ENCODE assay signal across 11 mouse cellular contexts in the genomic region with DNA sequence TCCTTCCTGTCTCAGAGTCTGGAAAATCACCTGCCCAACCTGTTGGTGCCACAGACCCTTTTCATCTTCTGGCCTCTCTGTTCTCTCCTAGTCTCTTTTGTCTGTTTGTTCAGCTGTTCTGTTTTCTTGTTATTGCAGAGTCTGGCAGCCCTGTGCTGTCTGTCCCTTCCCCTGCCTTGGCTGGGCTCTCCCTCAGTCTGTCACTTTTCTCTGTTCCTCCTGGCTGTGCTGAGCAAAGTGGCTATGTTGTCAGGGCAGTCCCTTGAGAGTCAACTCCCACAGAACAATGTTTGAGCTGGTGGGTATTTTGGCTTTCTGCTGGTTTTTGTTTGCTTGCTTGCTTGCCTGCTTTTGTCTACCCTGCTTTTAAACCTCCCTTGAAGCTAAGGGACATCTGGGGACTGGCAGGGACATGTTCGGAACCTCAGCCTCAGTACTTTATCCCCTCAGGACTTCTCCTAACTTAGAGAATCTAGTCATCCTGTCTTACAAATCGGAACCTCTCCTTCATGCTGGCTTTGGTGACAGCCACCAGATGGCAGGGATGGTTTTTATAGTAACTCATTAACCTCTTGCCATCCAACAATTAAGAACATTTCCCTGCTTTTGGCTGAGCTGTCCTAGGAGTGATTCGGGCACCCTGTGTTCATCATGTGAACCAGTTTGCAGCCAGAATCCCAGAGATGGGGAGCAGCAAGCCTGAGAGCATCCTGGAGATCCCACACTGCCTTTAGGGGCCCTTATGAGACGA.
DNase-seq lines count a peak whose midpoint lies in the region; ATAC-seq and TF ChIP-seq lines count a peak whose summit lies in the region.
"Had no signal": no experiment of that assay in that cellular context is flagged by ENCODE, and none has a peak within 500 bp of the region (broad histone marks: within the 10 kb centered on the region; RNA-seq: fewer than 3 reads in every experiment).

No protein-coding gene starts in this region.

- H3K36me3 ChIP-seq in forebrain, embryonic 14.5 days (ENCODE audit: control insufficient read depth, insufficient read depth, low read length), result no peaks in the 10 kb centered on the region
- no peaks in the 10 kb centered on the region for H3K36me3 ChIP-seq in forebrain, embryonic 10.5 days (replicated peaks)
- H3K36me3 ChIP-seq in liver, adult 2 months (ENCODE audit: control insufficient read depth, insufficient read depth, low read length), result no peaks in the 10 kb centered on the region
- no peaks in the 10 kb centered on the region for H3K36me3 ChIP-seq in liver, embryonic 12.5 days
- no peaks in the 10 kb centered on the region for H3K36me3 ChIP-seq in forebrain, postnatal 0 days (ENCODE audit: insufficient read depth)
- no peaks in the 10 kb centered on the region for H3K36me3 ChIP-seq in heart, embryonic 11.5 days (ENCODE audit: control insufficient read depth, insufficient read depth, low read length)

- no peak overlapping the region for H3K4me2 ChIP-seq in forebrain, embryonic 14.5 days (ENCODE audit: low read length)
- no peak overlapping the region for H3K4me2 ChIP-seq in liver, embryonic 12.5 days
- H3K4me2 ChIP-seq in forebrain, postnatal 0 days (ENCODE audit: low read depth), result no peak overlapping the region
- H3K4me2 ChIP-seq in heart, embryonic 11.5 days, result no peak overlapping the region

- peak; percentile 62; the same call in 1 of the 2 replicates for ATAC-seq in forebrain, embryonic 14.5 days
- no peak for ATAC-seq in liver, embryonic 12.5 days
- ATAC-seq in forebrain, postnatal 0 days, result peak; percentile 67
- ATAC-seq in heart, embryonic 11.5 days (replicated peaks; ENCODE audit: insufficient number of reproducible peaks, low FRiP score, low TSS enrichment), result no peak

- H3K9ac ChIP-seq in forebrain, embryonic 14.5 days (ENCODE audit: low read length), result no peak overlapping the region
- no peak overlapping the region for H3K9ac ChIP-seq in liver, adult 2 months (ENCODE audit: low read depth, low read length)
- H3K9ac ChIP-seq in liver, embryonic 12.5 days, result no peak overlapping the region
- no peak overlapping the region for H3K9ac ChIP-seq in forebrain, postnatal 0 days
- no peak overlapping the region for H3K9ac ChIP-seq in heart, embryonic 11.5 days (ENCODE audit: low read depth, low read length)

- H3K9me3 ChIP-seq in forebrain, embryonic 14.5 days (replicated peaks; ENCODE audit: control insufficient read depth, low read length), result no peaks in the 10 kb centered on the region
- no peaks in the 10 kb centered on the region for H3K9me3 ChIP-seq in forebrain, embryonic 10.5 days
- no peaks in the 10 kb centered on the region for H3K9me3 ChIP-seq in liver, embryonic 12.5 days (replicated peaks)
- no peaks in the 10 kb centered on the region for H3K9me3 ChIP-seq in forebrain, postnatal 0 days (ENCODE audit: low read length)
- no peaks in the 10 kb centered on the region for H3K9me3 ChIP-seq in heart, embryonic 11.5 days (replicated peaks; ENCODE audit: control insufficient read depth, low read length)

- TF ChIP-seq POLR2A in liver, adult 2 months (IDR thresholded peaks at IDR 0.05; ENCODE audit: extremely low read depth, insufficient read depth, low read length), result no peak

- no peaks in the 10 kb centered on the region for H3K79me2 ChIP-seq in liver, adult 2 months (ENCODE audit: control insufficient read depth, insufficient read depth, low read length)

- DNase-seq in forebrain, embryonic 14.5 days (ENCODE audit: low spot score), result peak; percentile 66
- DNase-seq in forebrain, embryonic 10.5 days (ENCODE audit: extremely low spot score, low spot score), result no peak
- DNase-seq in liver, adult 2 months (ENCODE audit: extremely low read depth, low read depth, low spot score), result peak; percentile 36
- DNase-seq in adipocyte (ENCODE audit: low spot score), result peak; percentile 38
- peak; percentile 70 for DNase-seq in forebrain, postnatal 0 days
- DNase-seq in T-cell, adult 2 months (ENCODE audit: low spot score), result no peak
- DNase-seq: gastrocnemius, postnatal 36 days; right cerebral cortex, postnatal 25 days had no signal

- peak overlapping the region; percentile 45; the same call in 1 of the 2 replicates for H3K27ac ChIP-seq in forebrain, embryonic 14.5 days (ENCODE audit: low read depth, low read length)
- H3K27ac ChIP-seq in forebrain, embryonic 10.5 days, result no peak overlapping the region
- no peak overlapping the region for H3K27ac ChIP-seq in liver, adult 2 months (replicated peaks; ENCODE audit: insufficient read depth, low read depth, low read length)
- no peak overlapping the region for H3K27ac ChIP-seq in liver, embryonic 12.5 days
- no peak overlapping the region for H3K27ac ChIP-seq in forebrain, postnatal 0 days (ENCODE audit: low read depth, low read length)
- H3K27ac ChIP-seq in heart, embryonic 11.5 days (ENCODE audit: low read depth, low read length), result no peak overlapping the region

- H3K4me3 ChIP-seq in forebrain, embryonic 14.5 days (ENCODE audit: low read depth, low read length), result no peak overlapping the region
- H3K4me3 ChIP-seq in forebrain, embryonic 10.5 days, result no peak overlapping the region
- H3K4me3 ChIP-seq in liver, adult 2 months (ENCODE audit: insufficient read depth, low read depth, low read length), result no peak overlapping the region
- H3K4me3 ChIP-seq in liver, embryonic 12.5 days, result no peak overlapping the region
- H3K4me3 ChIP-seq in forebrain, postnatal 0 days (ENCODE audit: low read depth, low read length), result no peak overlapping the region
- H3K4me3 ChIP-seq in heart, embryonic 11.5 days (ENCODE audit: low read depth, low read length), result no peak overlapping the region
- H3K4me3 ChIP-seq: erythroblast, embryonic 14.5 days had no signal

- H3K27me3 ChIP-seq in forebrain, embryonic 14.5 days (replicated peaks; ENCODE audit: control insufficient read depth, insufficient read depth, low read length), result no peaks in the 10 kb centered on the region
- peaks cover 9% of the 10 kb centered on the region for H3K27me3 ChIP-seq in forebrain, embryonic 10.5 days (ENCODE audit: poor library complexity, severe bottlenecking)
- H3K27me3 ChIP-seq in liver, adult 2 months (ENCODE audit: control insufficient read depth, insufficient read depth, low read length), result peaks cover 6% of the 10 kb centered on the region
- no peaks in the 10 kb centered on the region for H3K27me3 ChIP-seq in liver, embryonic 12.5 days (replicated peaks)
- H3K27me3 ChIP-seq in forebrain, postnatal 0 days (ENCODE audit: insufficient read depth, low read length), result no peaks in the 10 kb centered on the region
- no peaks in the 10 kb centered on the region; the same call in 1 of the 2 replicates for H3K27me3 ChIP-seq in heart, embryonic 11.5 days (ENCODE audit: control insufficient read depth, insufficient read depth, low read length)

- 50% methylated on average over 4 of the region's 4 CpGs for WGBS in forebrain, embryonic 14.5 days
- WGBS in forebrain, embryonic 10.5 days, result 54% methylated on average over 4 of the region's 4 CpGs
- WGBS in liver, adult 2 months, result 50% methylated on average over 4 of the region's 4 CpGs
- WGBS in liver, embryonic 12.5 days (ENCODE audit: insufficient replicate concordance), result 55% methylated on average over 4 of the region's 4 CpGs
- WGBS in forebrain, postnatal 0 days, result 30% methylated on average over 4 of the region's 4 CpGs
- WGBS in heart, embryonic 11.5 days (ENCODE audit: insufficient replicate concordance), result 52% methylated on average over 4 of the region's 4 CpGs

- peaks cover 8% of the 10 kb centered on the region; the same call in 1 of the 2 replicates for H3K4me1 ChIP-seq in forebrain, embryonic 14.5 days (ENCODE audit: control insufficient read depth, insufficient read depth, low read length)
- peaks cover 23% of the 10 kb centered on the region for H3K4me1 ChIP-seq in forebrain, embryonic 10.5 days
- no peaks in the 10 kb centered on the region for H3K4me1 ChIP-seq in liver, adult 2 months (ENCODE audit: control insufficient read depth, insufficient read depth, low read length)
- no peaks in the 10 kb centered on the region for H3K4me1 ChIP-seq in liver, embryonic 12.5 days
- peaks cover 6% of the 10 kb centered on the region; the same call in 1 of the 2 replicates for H3K4me1 ChIP-seq in forebrain, postnatal 0 days (ENCODE audit: insufficient read depth)
- H3K4me1 ChIP-seq in heart, embryonic 11.5 days (ENCODE audit: control insufficient read depth, insufficient read depth, low read length), result no peaks in the 10 kb centered on the region

- no peak for TF ChIP-seq CTCF in liver, adult 2 months (IDR thresholded peaks at IDR 0.05; ENCODE audit: low read depth, low read length)
- TF ChIP-seq CTCF in forebrain, postnatal 0 days (IDR thresholded peaks at IDR 0.05; ENCODE audit: low read depth), result peak; percentile 69

Comparison
In these comparisons a context has a peak if more than half of its experiments do, and no peak if none do; other contexts are left out.
1. DNase-seq: peak in forebrain, embryonic 14.5 days (single experiment), liver, adult 2 months (single experiment), adipocyte (single experiment) and forebrain, postnatal 0 days (single experiment); none in forebrain, embryonic 10.5 days (single experiment) and T-cell, adult 2 months (single experiment).
2. ATAC-seq: peak in forebrain, embryonic 14.5 days (single experiment) and forebrain, postnatal 0 days (single experiment); none in liver, embryonic 12.5 days (single experiment) and heart, embryonic 11.5 days (single experiment).